Mouse (Mus musculus): ENCODE measurements at regions not wholly inside any gene's neighbourhood (a gene's known extent, or its start where the extent isn't known, plus 50 kb on each side); places are given as distances from the start of the nearest gene placed in this dataset.

DNA sequence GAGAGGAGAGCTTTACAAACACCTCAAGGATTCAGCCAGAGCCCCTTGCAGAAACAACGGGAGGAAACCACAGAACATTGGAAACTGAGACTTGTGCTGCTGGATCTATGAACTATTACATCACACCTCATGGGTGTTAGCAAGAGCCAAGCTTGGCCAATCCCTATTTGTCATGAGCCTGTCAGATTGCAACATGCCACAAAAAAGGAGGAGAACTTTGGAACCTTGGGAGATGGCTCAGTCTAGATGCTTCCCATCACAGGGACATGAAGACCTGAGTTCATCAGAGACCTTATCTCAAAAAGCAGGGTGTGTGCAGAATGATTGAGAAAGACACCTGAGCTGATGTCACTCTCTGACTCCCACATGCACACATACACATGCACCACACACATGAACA lies 68.3 kb upstream of the Onecut1 start:
- no peak for ATAC-seq (replicated peaks; ENCODE audit: low FRiP score)
- Histone ChIP-seq H3K27ac (no peak overlapping the region), H3K27me3 (no peaks in the 10 kb centered on the region), H3K36me3 (no peaks in the 10 kb centered on the region), H3K9me3 (replicated peaks) (no peaks in the 10 kb centered on the region), H3K4me1 (no peaks in the 10 kb centered on the region), H3K9ac (no peak overlapping the region), H3K4me3 (replicated peaks) (no peak overlapping the region), H3K4me2 (no peak overlapping the region)
- 32% methylated on average over 1 of the region's 1 CpGs for WGBS

DNA sequence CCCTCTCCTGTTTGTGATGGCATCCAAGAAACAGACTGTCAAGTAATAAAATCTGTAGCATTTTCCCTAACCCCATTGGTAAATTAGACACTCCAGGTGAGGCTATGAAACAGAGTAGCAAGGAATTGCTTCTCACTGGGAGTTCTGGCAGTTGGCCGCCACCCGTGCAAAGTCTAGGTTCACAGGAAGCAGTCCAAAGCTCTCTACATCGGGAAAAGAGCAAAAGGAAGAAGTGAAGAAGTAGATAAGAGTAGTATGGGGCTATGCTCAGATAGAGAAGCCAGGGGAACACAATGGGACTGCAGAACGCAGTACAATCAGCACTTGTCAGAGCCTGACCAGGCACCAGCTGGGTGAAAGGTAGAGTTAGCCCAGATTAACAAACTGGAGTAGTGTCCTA lies 65.7 kb upstream of the Onecut1 start:
- no peak for ATAC-seq (replicated peaks; ENCODE audit: low FRiP score)
- no peaks in the 10 kb centered on the region for H3K4me1 ChIP-seq
- H3K27ac ChIP-seq: no peak overlapping the region
- H3K27me3 ChIP-seq: no peaks in the 10 kb centered on the region
- WGBS: 81% methylated on average over 4 of the region's 4 CpGs
- H3K4me2 ChIP-seq: no peak overlapping the region
- H3K9me3 ChIP-seq (replicated peaks): no peaks in the 10 kb centered on the region
- no peak overlapping the region for H3K4me3 ChIP-seq (replicated peaks)
- no peak overlapping the region for H3K9ac ChIP-seq
- H3K36me3 ChIP-seq: no peaks in the 10 kb centered on the region

DNA sequence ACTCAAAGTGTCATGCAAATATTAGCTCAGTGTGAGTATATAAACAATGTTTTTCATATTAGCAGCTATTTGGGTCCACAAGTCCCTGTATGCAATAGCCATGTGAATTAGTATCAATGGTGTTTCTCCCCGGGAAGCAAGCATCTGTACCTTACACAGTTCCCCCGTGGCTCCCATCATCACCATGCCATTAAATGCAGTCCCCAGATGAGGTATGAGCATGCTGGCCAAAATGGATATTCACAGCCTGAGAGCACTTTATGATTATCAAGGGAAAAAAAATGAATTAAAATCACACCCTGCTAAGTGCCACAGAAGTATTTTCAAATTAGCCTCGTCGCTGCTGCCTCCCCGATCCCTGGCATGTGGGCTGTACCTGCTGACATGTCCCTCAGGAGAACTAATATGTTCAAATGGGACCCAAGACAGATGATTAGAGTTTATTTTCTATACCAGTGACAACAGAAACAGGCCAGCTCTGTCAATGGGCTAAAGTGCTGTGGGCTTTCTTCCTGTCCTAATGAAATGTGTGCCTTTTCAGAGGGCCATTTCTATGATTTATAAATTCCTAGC lies 64.4 kb upstream of the Onecut1 start:
- no peak for ATAC-seq (replicated peaks; ENCODE audit: low FRiP score)
- Histone ChIP-seq H3K4me1 (no peaks in the 10 kb centered on the region), H3K36me3 (no peaks in the 10 kb centered on the region), H3K4me2 (no peak overlapping the region), H3K27me3 (no peaks in the 10 kb centered on the region), H3K9me3 (replicated peaks) (no peaks in the 10 kb centered on the region), H3K4me3 (replicated peaks) (no peak overlapping the region), H3K9ac (no peak overlapping the region), H3K27ac (no peak overlapping the region)
- 72% methylated on average over 5 of the region's 5 CpGs for WGBS

DNA sequence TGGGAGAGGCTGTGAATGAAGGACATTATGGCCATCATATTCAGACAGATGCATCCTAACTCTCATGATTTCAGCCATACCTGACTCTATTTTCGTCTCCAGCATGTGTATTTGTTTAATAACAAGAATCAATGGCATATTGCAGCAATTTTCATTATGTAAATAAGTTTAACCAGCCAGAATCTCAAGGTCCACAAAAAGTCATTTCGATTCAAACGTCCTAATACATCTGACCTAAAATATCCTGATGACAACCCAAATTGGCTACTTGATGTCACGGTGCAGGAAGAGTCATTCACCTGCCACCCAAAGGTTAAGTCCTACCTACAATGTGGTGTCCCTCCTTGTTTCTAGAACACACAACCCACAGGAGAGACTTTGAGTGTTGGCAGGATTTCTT lies 60.6 kb upstream of the Onecut1 start:
- 80% methylated on average over 4 of the region's 4 CpGs for WGBS
- Histone ChIP-seq H3K27ac (no peak overlapping the region), H3K4me1 (no peaks in the 10 kb centered on the region), H3K4me3 (replicated peaks) (no peak overlapping the region), H3K27me3 (no peaks in the 10 kb centered on the region), H3K4me2 (no peak overlapping the region), H3K9me3 (replicated peaks) (no peaks in the 10 kb centered on the region), H3K9ac (no peak overlapping the region), H3K36me3 (no peaks in the 10 kb centered on the region)
- no peak for ATAC-seq (replicated peaks; ENCODE audit: low FRiP score)

DNA sequence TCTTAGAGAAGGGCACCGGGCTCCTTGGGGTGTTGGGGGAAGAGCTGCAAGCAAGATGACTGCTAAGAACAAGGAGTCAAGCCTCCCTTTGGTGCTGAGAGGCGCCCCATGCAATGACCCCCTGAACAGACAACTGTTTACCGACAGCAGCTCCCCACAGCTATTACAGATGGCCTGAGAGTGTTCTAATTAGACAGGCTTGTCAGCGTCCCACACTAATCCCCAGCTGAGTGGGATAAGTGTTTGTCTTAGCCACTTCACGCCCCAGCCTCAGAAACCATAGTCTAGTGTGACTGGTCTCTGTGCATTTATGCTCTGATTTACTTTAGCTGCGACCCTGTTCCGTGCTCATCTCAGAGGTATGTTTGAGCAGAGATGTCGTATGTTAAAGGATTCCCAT lies 50.3 kb upstream of the Onecut1 start:
- Histone ChIP-seq H3K4me1 (no peaks in the 10 kb centered on the region), H3K4me3 (replicated peaks) (no peak overlapping the region), H3K27ac (no peak overlapping the region), H3K4me2 (no peak overlapping the region), H3K36me3 (no peaks in the 10 kb centered on the region), H3K9me3 (replicated peaks) (no peaks in the 10 kb centered on the region), H3K27me3 (no peaks in the 10 kb centered on the region), H3K9ac (no peak overlapping the region)
- no peak for ATAC-seq (replicated peaks; ENCODE audit: low FRiP score)
- 28% methylated on average over 8 of the region's 8 CpGs for WGBS
